Mouse (Mus musculus) forebrain, embryonic 15.5 days (tissue): ENCODE measurements around the gene Zbed4. TPM values are rescaled to one million over a fixed set of nuclear protein-coding genes. Genes with fewer than 3 reads are reported as not detected.
"Not testable (repeated sequence)": the region's sequence is repeated elsewhere in the genome, so short reads cannot be mapped to it uniquely, and the experiment has no call there.

ENCODE experiments used
- ATAC-seq: fragments of 200-750 bp; cut with Nextera tagmentation; replicated peaks from 2 replicates; pipeline ENCODE4 v1.8.0; 2017; ENCODE audit warnings: mild to moderate bottlenecking, moderate TSS enrichment, moderate library complexity
- H3K27ac ChIP-seq: fragments of 300-500 bp; sonication (generic); replicated peaks from 2 replicates; pipeline ENCODE4 v1.5.1; 2015; ENCODE audit warnings: mild to moderate bottlenecking, inconsistent platforms
- H3K27me3 ChIP-seq: fragments of 300-500 bp; sonication (generic); 2 replicates; pipeline ENCODE4 v1.6.1; 2015; ENCODE audit warnings: inconsistent platforms
- H3K36me3 ChIP-seq: fragments of 300-500 bp; sonication (generic); 2 replicates; pipeline ENCODE4 v1.6.1; 2015; ENCODE audit warnings: mild to moderate bottlenecking, inconsistent platforms
- H3K4me1 ChIP-seq: fragments of 300-500 bp; sonication (generic); 2 replicates; pipeline ENCODE4 v1.6.1; 2015; ENCODE audit warnings: inconsistent platforms
- H3K4me2 ChIP-seq: fragments of 300-500 bp; sonication (generic); replicated peaks from 2 replicates; pipeline ENCODE4 v1.6.1; 2015; ENCODE audit warnings: mild to moderate bottlenecking, inconsistent platforms
- H3K4me3 ChIP-seq: fragments of 300-500 bp; sonication (generic); 2 replicates; pipeline ENCODE4 v1.5.1; 2015; ENCODE audit warnings: mild to moderate bottlenecking, inconsistent platforms
- H3K9ac ChIP-seq: fragments of 300-500 bp; sonication (generic); replicated peaks from 2 replicates; pipeline ENCODE4 v1.6.1; 2015; ENCODE audit warnings: mild to moderate bottlenecking, inconsistent platforms
- H3K9me3 ChIP-seq: fragments of 300-500 bp; sonication (generic); 2 replicates; pipeline ENCODE4 v1.6.1; 2016; ENCODE audit warnings: inconsistent platforms
- WGBS: fragments of 180-500 bp; shearing (Covaris S2); methylation state at CpG from one replicate; pipeline ENCODE4 v1.1.7; 2015; ENCODE audit warnings: mixed read lengths; 5-methylcytosine and 5-hydroxymethylcytosine counted together
- polyA plus RNA-seq: library from polyadenylated mRNA; unstranded; fragments of >200 nt; fragmentation: Nextera tagmentation; extraction: Ambion mirVana; gene quantifications from 2 replicates; pipeline ENCODE4 v1.2.1, GENCODE M21; 2015

The Zbed4 gene
- polyA plus RNA-seq, 1 experiment from 2014 or later: 23.0 TPM

- H3K4me1 ChIP-seq: peaks cover 15% of the 10 kb centered on the region
- H3K4me2 ChIP-seq: no peak overlapping the region
- WGBS: 92% methylated on average over 6 of the region's 6 CpGs
- H3K4me3 ChIP-seq: no peak overlapping the region
- peaks cover 41% of the 10 kb centered on the region for H3K36me3 ChIP-seq
- no peak overlapping the region for H3K27ac ChIP-seq
- H3K9me3 ChIP-seq: no peaks in the 10 kb centered on the region
- H3K9ac ChIP-seq: no peak overlapping the region
- no peaks in the 10 kb centered on the region for H3K27me3 ChIP-seq
- ATAC-seq: no peak
Observed at GRCm38 (mm10) chr15:88723205-88723604, 28.3 kb upstream of the Zbed4 start.

GRCm38 (mm10) chr15:88724311-88724710, 27.1 kb upstream of the Zbed4 start:
- no peaks in the 10 kb centered on the region for H3K9me3 ChIP-seq
- ATAC-seq: no peak
- peaks cover 51% of the 10 kb centered on the region for H3K36me3 ChIP-seq
- H3K27me3 ChIP-seq: no peaks in the 10 kb centered on the region
- H3K27ac ChIP-seq: no peak overlapping the region
- 72% methylated on average over 7 of the region's 7 CpGs for WGBS
- H3K4me2 ChIP-seq: no peak overlapping the region
- no peak overlapping the region for H3K4me3 ChIP-seq
- no peak overlapping the region for H3K9ac ChIP-seq
- H3K4me1 ChIP-seq: peaks cover 23% of the 10 kb centered on the region

GRCm38 (mm10) chr15:88725036-88725435, 26.4 kb upstream of the Zbed4 start:
- no peak overlapping the region for H3K4me2 ChIP-seq
- peaks cover 55% of the 10 kb centered on the region for H3K36me3 ChIP-seq
- 82% methylated on average over 5 of the region's 5 CpGs for WGBS
- no peak overlapping the region for H3K9ac ChIP-seq
- no peaks in the 10 kb centered on the region for H3K27me3 ChIP-seq
- H3K4me3 ChIP-seq: no peak overlapping the region
- H3K4me1 ChIP-seq: peaks cover 23% of the 10 kb centered on the region
- no peak for ATAC-seq
- H3K9me3 ChIP-seq: no peaks in the 10 kb centered on the region
- H3K27ac ChIP-seq: no peak overlapping the region

- Histone ChIP-seq H3K27me3 (no peaks in the 10 kb centered on the region), H3K4me3 (no peak overlapping the region), H3K4me2 (no peak overlapping the region), H3K27ac (no peak overlapping the region), H3K36me3 (peaks cover 49% of the 10 kb centered on the region), H3K9ac (no peak overlapping the region), H3K9me3 (no peaks in the 10 kb centered on the region), H3K4me1 (peaks cover 32% of the 10 kb centered on the region)
- ATAC-seq: no peak
- 92% methylated on average over 3 of the region's 3 CpGs for WGBS
Observed at GRCm38 (mm10) chr15:88727204-88727603, 24.3 kb upstream of the Zbed4 start.

- 90% methylated on average over 3 of the region's 3 CpGs for WGBS
- H3K36me3 ChIP-seq: peaks cover 33% of the 10 kb centered on the region
- H3K4me2 ChIP-seq: no peak overlapping the region
- no peaks in the 10 kb centered on the region for H3K27me3 ChIP-seq
- H3K27ac ChIP-seq: no peak overlapping the region
- no peak overlapping the region for H3K4me3 ChIP-seq
- no peaks in the 10 kb centered on the region for H3K9me3 ChIP-seq
- no peak for ATAC-seq
- peaks cover 36% of the 10 kb centered on the region for H3K4me1 ChIP-seq
- H3K9ac ChIP-seq: no peak overlapping the region
Observed at GRCm38 (mm10) chr15:88730717-88731116, 20.7 kb upstream of the Zbed4 start.

- Histone ChIP-seq H3K36me3 (peaks cover 22% of the 10 kb centered on the region), H3K27me3 (no peaks in the 10 kb centered on the region), H3K9ac (peak overlapping the region; percentile 98), H3K4me2 (peak overlapping the region; percentile 77), H3K9me3 (no peaks in the 10 kb centered on the region), H3K27ac (no peak overlapping the region), H3K4me1 (peaks cover 36% of the 10 kb centered on the region), H3K4me3 (peak overlapping the region; percentile 98)
- ATAC-seq: no peak
- WGBS: 23% methylated on average over 15 of the region's 15 CpGs
Observed at GRCm38 (mm10) chr15:88732405-88733020, 18.9 kb upstream of the Zbed4 start.

- ATAC-seq: peak; percentile 57
- H3K27ac ChIP-seq: peak overlapping the region; percentile 84
- peak overlapping the region; percentile 98 for H3K9ac ChIP-seq
- no peaks in the 10 kb centered on the region for H3K27me3 ChIP-seq
- peak overlapping the region; percentile 77 for H3K4me2 ChIP-seq
- peaks cover 36% of the 10 kb centered on the region for H3K4me1 ChIP-seq
- no peaks in the 10 kb centered on the region for H3K9me3 ChIP-seq
- peaks cover 18% of the 10 kb centered on the region for H3K36me3 ChIP-seq
- WGBS: 1% methylated on average over 78 of the region's 86 CpGs
- peak overlapping the region; percentile 98 for H3K4me3 ChIP-seq
Observed at GRCm38 (mm10) chr15:88733041-88733751, 18.3 kb upstream of the Zbed4 start.

- peak within 1 kb of the TSS; percentile 98 for H3K4me3 ChIP-seq
- H3K4me1 ChIP-seq: peaks cover 30% of the 10 kb centered on the region
- H3K36me3 ChIP-seq: peaks cover 12% of the 10 kb centered on the region
- peak within 1 kb of the TSS; percentile 77 for H3K4me2 ChIP-seq
- H3K9ac ChIP-seq: peak within 1 kb of the TSS; percentile 98
- no peaks in the 10 kb centered on the region for H3K27me3 ChIP-seq
- H3K27ac ChIP-seq: peak within 1 kb of the TSS; percentile 84
- no peaks in the 10 kb centered on the region for H3K9me3 ChIP-seq
- WGBS: under 1% methylated on average over 85 of the region's 103 CpGs
- peak; percentile 85 for ATAC-seq
Observed at GRCm38 (mm10) chr15:88733834-88734571, 17.5 kb upstream of the Zbed4 start, which contains the start of gene Brd1. Gene Brd1 (minus strand): TSS chr15:88734233.

- Histone ChIP-seq H3K9me3 (no peaks in the 10 kb centered on the region), H3K4me1 (peaks cover 38% of the 10 kb centered on the region), H3K27ac (no peak overlapping the region), H3K36me3 (no peaks in the 10 kb centered on the region), H3K27me3 (no peaks in the 10 kb centered on the region), H3K4me3 (no peak overlapping the region), H3K4me2 (no peak overlapping the region), H3K9ac (no peak overlapping the region)
- ATAC-seq: no peak
- 76% methylated on average over 4 of the region's 4 CpGs for WGBS
Observed at GRCm38 (mm10) chr15:88736166-88736565, 15.3 kb upstream of the Zbed4 start.

- peaks cover 20% of the 10 kb centered on the region for H3K4me1 ChIP-seq
- H3K4me3 ChIP-seq: no peak overlapping the region
- H3K36me3 ChIP-seq: no peaks in the 10 kb centered on the region
- no peak overlapping the region for H3K27ac ChIP-seq
- no peak for ATAC-seq
- no peaks in the 10 kb centered on the region for H3K27me3 ChIP-seq
- H3K9ac ChIP-seq: no peak overlapping the region
- WGBS: 50% methylated on average over 2 of the region's 2 CpGs
- H3K9me3 ChIP-seq: no peaks in the 10 kb centered on the region
- H3K4me2 ChIP-seq: no peak overlapping the region
Observed at GRCm38 (mm10) chr15:88738466-88738865, 13.0 kb upstream of the Zbed4 start.

GRCm38 (mm10) chr15:88741366-88741765, 10.1 kb upstream of the Zbed4 start:
- no peaks in the 10 kb centered on the region for H3K9me3 ChIP-seq
- peaks cover 15% of the 10 kb centered on the region; the same call in 1 of the 2 replicates for H3K4me1 ChIP-seq
- no peak for ATAC-seq
- 21% methylated on average over 6 of the region's 6 CpGs for WGBS
- no peak overlapping the region for H3K4me3 ChIP-seq
- no peaks in the 10 kb centered on the region for H3K36me3 ChIP-seq
- no peak overlapping the region for H3K4me2 ChIP-seq
- no peak overlapping the region for H3K9ac ChIP-seq
- H3K27ac ChIP-seq: no peak overlapping the region
- H3K27me3 ChIP-seq: no peaks in the 10 kb centered on the region

GRCm38 (mm10) chr15:88743371-88743770, 8.1 kb upstream of the Zbed4 start:
- 94% methylated on average over 5 of the region's 5 CpGs for WGBS
- ATAC-seq: not testable (repeated sequence)

More at GRCm38 (mm10) chr15:88743371-88743770, 8.1 kb upstream of the Zbed4 start:
- H3K4me1 ChIP-seq: peaks cover 15% of the 10 kb centered on the region; the same call in 1 of the 2 replicates
- H3K4me2 ChIP-seq, H3K27me3 ChIP-seq, H3K9ac ChIP-seq, H3K36me3 ChIP-seq, H3K9me3 ChIP-seq, H3K27ac ChIP-seq, H3K4me3 ChIP-seq: not testable (repeated sequence)
